8 mouse cellular contexts compared by ENCODE assay signal in the genomic region with DNA sequence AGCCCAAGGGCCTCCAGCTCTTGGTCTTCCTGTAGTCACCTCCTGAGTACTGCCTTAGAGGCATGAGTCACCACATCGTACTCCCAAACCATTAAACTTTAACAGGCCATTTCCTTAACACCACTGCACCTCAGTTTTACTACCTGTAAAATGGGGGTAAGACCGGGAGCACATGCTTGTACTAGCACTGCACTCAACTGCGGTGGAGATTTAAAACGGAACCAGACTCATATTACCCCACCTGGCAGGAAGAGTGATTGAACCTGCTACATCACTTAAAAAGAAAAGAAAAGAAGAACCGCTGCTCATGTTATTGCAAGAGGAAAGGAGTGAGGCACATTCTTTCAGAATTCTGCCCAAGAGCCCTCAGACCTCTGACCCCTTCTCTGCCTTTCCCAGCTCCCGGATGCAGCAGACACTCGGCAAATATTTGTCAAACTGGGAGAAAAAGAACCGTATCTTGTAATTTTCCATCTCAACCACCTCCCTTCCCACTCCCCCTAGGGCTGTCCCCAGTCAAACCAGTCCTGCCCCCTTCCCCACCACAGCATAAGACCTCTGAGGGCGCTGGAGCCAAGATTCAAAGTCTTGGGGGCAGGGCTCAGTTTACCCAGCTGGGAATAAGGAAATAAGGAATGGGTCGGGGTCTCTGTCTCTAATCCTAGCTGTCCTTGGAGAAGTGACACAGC. TPM values are rescaled to one million over a fixed set of nuclear protein-coding genes. Genes with fewer than 3 reads are reported as not detected.
A peak's percentile ranks its signal among the peaks of the same experiment; 100 is the strongest.
DNase-seq lines count a peak whose midpoint lies in the region; ATAC-seq and TF ChIP-seq lines count a peak whose summit lies in the region.

No protein-coding gene starts in this region.

- H3K9me3 ChIP-seq in lung, embryonic 14.5 days (ENCODE audit: low read depth, low read length), result no peaks in the 10 kb centered on the region
- no peaks in the 10 kb centered on the region for H3K9me3 ChIP-seq in stomach, embryonic 15.5 days

- WGBS in lung, embryonic 14.5 days, result 24% methylated on average over 10 of the region's 10 CpGs
- 21% methylated on average over 10 of the region's 10 CpGs for WGBS in stomach, embryonic 15.5 days

- H3K36me3 ChIP-seq in lung, embryonic 14.5 days (ENCODE audit: insufficient read depth), result peaks cover 33% of the 10 kb centered on the region
- peaks cover 8% of the 10 kb centered on the region for H3K36me3 ChIP-seq in stomach, embryonic 15.5 days

- H3K27ac ChIP-seq in cortical plate, adult 2 months (ENCODE audit: insufficient read depth, low read length), result no peak overlapping the region; the same call in 1 of the 2 replicates
- H3K27ac ChIP-seq in lung, embryonic 14.5 days (ENCODE audit: low read depth), result peak overlapping the region; percentile 94
- H3K27ac ChIP-seq in stomach, embryonic 15.5 days, result peak overlapping the region; percentile 99

- no peak for TF ChIP-seq CTCF in cortical plate, adult 2 months (IDR thresholded peaks at IDR 0.05; ENCODE audit: extremely low read depth, insufficient read depth, low read length)
- no peak for TF ChIP-seq CTCF in lung, embryonic 14.5 days (IDR thresholded peaks at IDR 0.05; ENCODE audit: low read depth)

- H3K4me1 ChIP-seq in cortical plate, adult 2 months (ENCODE audit: control insufficient read depth, insufficient read depth, low read length), result no peaks in the 10 kb centered on the region
- H3K4me1 ChIP-seq in lung, embryonic 14.5 days (ENCODE audit: insufficient read depth), result 0 out of 2 replicates have a peak, but pooled peaks cover 9% of the 10 kb centered on the region
- H3K4me1 ChIP-seq in stomach, embryonic 15.5 days, result peaks cover 34% of the 10 kb centered on the region

- peak; percentile 8 for ATAC-seq in inflammation-experienced regulatory T-cells, adult 6 months
- peak; percentile 44; the same call in 1 of the 2 replicates for ATAC-seq in lung, embryonic 14.5 days (ENCODE audit: insufficient read depth)
- ATAC-seq in stomach, embryonic 15.5 days (ENCODE audit: insufficient read depth, low FRiP score, low read depth), result peak; percentile 9; the same call in 1 of the 2 replicates

- H3K4me2 ChIP-seq in lung, embryonic 14.5 days, result peak overlapping the region; percentile 74
- peak overlapping the region; percentile 93 for H3K4me2 ChIP-seq in stomach, embryonic 15.5 days

- H3K27me3 ChIP-seq in lung, embryonic 14.5 days (ENCODE audit: insufficient read depth, low read length), result no peaks in the 10 kb centered on the region
- H3K27me3 ChIP-seq in stomach, embryonic 15.5 days (replicated peaks), result no peaks in the 10 kb centered on the region

- peak overlapping the region; percentile 88 for H3K9ac ChIP-seq in lung, embryonic 14.5 days
- peak overlapping the region; percentile 97 for H3K9ac ChIP-seq in stomach, embryonic 15.5 days

- TF ChIP-seq POLR2A in cortical plate, adult 2 months (IDR thresholded peaks at IDR 0.05; ENCODE audit: extremely low read depth, insufficient read depth, low read length), result no peak

- peak overlapping the region; percentile 56 for H3K4me3 ChIP-seq in cortical plate, adult 2 months (ENCODE audit: insufficient read depth, low read length)
- H3K4me3 ChIP-seq in lung, embryonic 14.5 days (ENCODE audit: low read depth, low read length), result peak overlapping the region; percentile 99
- peak overlapping the region; percentile 100 for H3K4me3 ChIP-seq in stomach, embryonic 15.5 days (replicated peaks)

- peak; percentile 17 for DNase-seq in heart, adult 8-10 months (ENCODE audit: low spot score)
- DNase-seq in heart, postnatal 4 days, result no peak
- DNase-seq in lung, embryonic 14.5 days, result peak; percentile 70
- no peak for DNase-seq in frontal cortex, adult 2 months (ENCODE audit: extremely low spot score in 1 of 2, low spot score in 1 of 2)
- DNase-seq in cerebellum, postnatal 25 days, result no peak

RNA-seq across cellular contexts. Expression of a gene that starts 2.5 kb away (rescaled TPM):
- total RNA-seq in heart, adult 8-10 months (2022), result 10 to 100 TPM; 18.0 to 27.2 (median 24.3) TPM
- 100 to 1,000 TPM; 117 to 119 TPM for total RNA-seq in heart, postnatal 4 days (2021)
- 15.3 and 16.5 TPM in 2 replicates for polyA plus RNA-seq in cortical plate, adult 2 months (2012; rRNA removed)
- polyA plus RNA-seq in inflammation-experienced regulatory T-cells, adult 6 months (2017; shearing (Covaris generic)), result 100 to 1,000 TPM in 1 of 3 experiments, 10 to 100 TPM in 2; 74.0 to 103 (median 94.6) TPM
- polyA plus RNA-seq in lung, embryonic 14.5 days (2014; fragmentation: Nextera tagmentation; extraction: Ambion mirVana), result 88.9 and 95.3 TPM in 2 replicates
- polyA plus RNA-seq in stomach, embryonic 15.5 days (2015; fragmentation: Nextera tagmentation; extraction: Ambion mirVana), result 106 and 111 TPM in 2 replicates
- polyA plus RNA-seq in frontal cortex, adult 2 months (2012; rRNA removed), result 22.2 and 24.9 TPM in 2 replicates

RNA-seq across cellular contexts. Expression of a gene that starts 10.7 kb away (rescaled TPM):
- total RNA-seq in heart, adult 8-10 months (2022), result not detected
- under 1 TPM in 1 of 2 experiments, not detected in 1; 0.26 TPM for total RNA-seq in heart, postnatal 4 days (2021)
- polyA plus RNA-seq in cortical plate, adult 2 months (2012; rRNA removed), result 0.21 and 0.23 TPM in 2 replicates
- 1 to 10 TPM in 2 of 3 experiments, under 1 TPM in 1; 0.74 to 3.1 (median 2.1) TPM for polyA plus RNA-seq in inflammation-experienced regulatory T-cells, adult 6 months (2017; shearing (Covaris generic))
- not detected in 2 replicates for polyA plus RNA-seq in lung, embryonic 14.5 days (2014; fragmentation: Nextera tagmentation; extraction: Ambion mirVana)
- polyA plus RNA-seq in stomach, embryonic 15.5 days (2015; fragmentation: Nextera tagmentation; extraction: Ambion mirVana), result 0.21 and 0.33 TPM in 2 replicates
- polyA plus RNA-seq in frontal cortex, adult 2 months (2012; rRNA removed), result 0.48 and 0.62 TPM in 2 replicates

RNA-seq across cellular contexts. Expression of a gene that starts 13.3 kb away (rescaled TPM):
- 100 to 1,000 TPM; 137 to 160 (median 149) TPM for total RNA-seq in heart, adult 8-10 months (2022)
- total RNA-seq in heart, postnatal 4 days (2021), result 10 to 100 TPM; 30.2 to 32.3 TPM
- 140 TPM in 2 replicates for polyA plus RNA-seq in cortical plate, adult 2 months (2012; rRNA removed)
- not detected for polyA plus RNA-seq in inflammation-experienced regulatory T-cells, adult 6 months (2017; shearing (Covaris generic))
- polyA plus RNA-seq in lung, embryonic 14.5 days (2014; fragmentation: Nextera tagmentation; extraction: Ambion mirVana), result 8.0 and 9.1 TPM in 2 replicates
- polyA plus RNA-seq in stomach, embryonic 15.5 days (2015; fragmentation: Nextera tagmentation; extraction: Ambion mirVana), result 10.6 and 13.9 TPM in 2 replicates
- 128 and 135 TPM in 2 replicates for polyA plus RNA-seq in frontal cortex, adult 2 months (2012; rRNA removed)

RNA-seq across cellular contexts. Expression of a gene that starts 40.7 kb away (rescaled TPM):
- 1 to 10 TPM; 1.2 to 9.8 (median 5.1) TPM for total RNA-seq in heart, adult 8-10 months (2022)
- under 1 TPM; 0.52 to 0.86 TPM for total RNA-seq in heart, postnatal 4 days (2021)
- polyA plus RNA-seq in cortical plate, adult 2 months (2012; rRNA removed), result 5.1 and 7.1 TPM in 2 replicates
- polyA plus RNA-seq in inflammation-experienced regulatory T-cells, adult 6 months (2017; shearing (Covaris generic)), result 1 to 10 TPM in 2 of 3 experiments, under 1 TPM in 1; 0.98 to 8.0 (median 2.0) TPM
- not detected in 2 replicates for polyA plus RNA-seq in lung, embryonic 14.5 days (2014; fragmentation: Nextera tagmentation; extraction: Ambion mirVana)
- polyA plus RNA-seq in stomach, embryonic 15.5 days (2015; fragmentation: Nextera tagmentation; extraction: Ambion mirVana), result 0.12 and 0.17 TPM in 2 replicates
- polyA plus RNA-seq in frontal cortex, adult 2 months (2012; rRNA removed), result 6.3 and 22.4 TPM in 2 replicates

RNA-seq across cellular contexts. Expression of a gene that starts 41.0 kb away (rescaled TPM):
- total RNA-seq in heart, adult 8-10 months (2022), result 10 to 100 TPM; 61.4 to 77.3 (median 68.1) TPM
- total RNA-seq in heart, postnatal 4 days (2021), result 10 to 100 TPM; 54.7 to 60.0 TPM
- polyA plus RNA-seq in cortical plate, adult 2 months (2012; rRNA removed), result 41.0 and 41.5 TPM in 2 replicates
- 10 to 100 TPM; 14.3 to 20.8 (median 16.6) TPM for polyA plus RNA-seq in inflammation-experienced regulatory T-cells, adult 6 months (2017; shearing (Covaris generic))
- polyA plus RNA-seq in lung, embryonic 14.5 days (2014; fragmentation: Nextera tagmentation; extraction: Ambion mirVana), result 38.0 and 39.4 TPM in 2 replicates
- polyA plus RNA-seq in stomach, embryonic 15.5 days (2015; fragmentation: Nextera tagmentation; extraction: Ambion mirVana), result 32.3 and 34.5 TPM in 2 replicates
- 40.9 and 41.0 TPM in 2 replicates for polyA plus RNA-seq in frontal cortex, adult 2 months (2012; rRNA removed)

Comparison
In these comparisons a context has a peak if more than half of its experiments do, and no peak if none do; other contexts are left out.
1. DNase-seq: peak in heart, adult 8-10 months (single experiment) and lung, embryonic 14.5 days (single experiment); none in heart, postnatal 4 days (single experiment), frontal cortex, adult 2 months (0 of 2) and cerebellum, postnatal 25 days (0 of 2).
2. Peak in every context shown above with its lines, with median percentiles within 50 percentile points of each other: H3K4me3 ChIP-seq and ATAC-seq.